Mouse (Mus musculus) right cerebral cortex, postnatal 25 days (tissue): ENCODE measurements at regions not wholly inside any gene's neighbourhood (a gene's known extent, or its start where the extent isn't known, plus 50 kb on each side); places are given as distances from the start of the nearest gene placed in this dataset.

Experiments used
- DNase-seq: peaks from one replicate; pipeline ENCODE4 v3.0.0; 2022

DNA sequence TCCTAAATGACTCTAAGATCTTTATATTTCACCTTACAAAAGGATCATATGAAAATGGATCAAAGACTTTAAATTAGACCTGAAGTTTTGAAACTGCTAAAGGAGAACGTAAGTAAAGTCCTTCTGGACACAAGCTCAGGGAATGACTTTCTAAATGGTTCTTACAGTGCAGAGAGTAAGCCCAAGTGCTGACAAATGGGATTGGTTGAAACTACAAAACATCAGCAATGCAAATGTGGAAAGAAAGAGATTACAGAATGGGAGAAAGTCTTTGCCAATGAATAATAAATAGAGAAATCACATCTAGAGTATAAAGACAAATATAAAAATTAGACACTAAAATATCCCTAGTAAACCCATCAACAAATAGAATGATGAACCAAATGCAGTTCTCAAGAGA, 263.9 kb downstream of the Atp10a start:
- DNase-seq = no peak

DNA sequence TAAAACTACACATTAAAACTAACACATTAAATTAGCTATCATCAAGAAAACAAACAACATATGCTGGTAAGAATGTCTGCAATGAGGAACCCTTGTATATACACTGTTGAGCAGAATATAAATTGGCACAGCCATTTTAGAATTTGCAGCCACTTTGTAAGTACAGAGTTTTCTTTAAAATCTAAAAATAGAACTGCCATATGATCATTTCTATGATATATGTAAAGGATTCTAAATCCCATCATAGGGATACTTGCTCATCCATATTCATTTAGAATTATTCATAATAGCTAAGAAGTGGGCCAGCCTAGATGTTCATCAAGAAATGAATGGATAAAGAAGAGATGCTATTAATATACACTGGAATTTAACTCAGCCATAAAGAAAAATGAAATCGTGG, 264.3 kb downstream of the Atp10a start:
- no peak for DNase-seq

DNA sequence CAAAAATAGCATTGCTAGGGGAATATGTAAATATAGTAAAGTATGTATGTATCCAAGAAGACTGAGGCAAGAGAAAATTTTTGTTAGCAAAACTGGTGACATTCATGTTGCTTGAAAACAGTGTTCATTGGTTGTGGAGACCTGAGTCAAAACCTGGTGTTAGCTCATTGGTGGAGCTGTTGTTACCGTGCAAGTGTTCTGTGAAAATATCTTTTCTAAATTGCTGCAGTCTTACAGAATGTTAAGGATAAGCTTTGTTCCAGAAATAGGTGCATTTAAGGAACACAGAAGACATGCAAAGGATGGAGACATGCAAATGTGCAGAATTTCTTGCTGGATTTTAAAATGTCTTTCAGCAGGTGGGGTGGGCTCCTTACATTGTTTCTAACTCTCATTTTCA, 269.0 kb downstream of the Atp10a start:
- DNase-seq = no peak

DNA sequence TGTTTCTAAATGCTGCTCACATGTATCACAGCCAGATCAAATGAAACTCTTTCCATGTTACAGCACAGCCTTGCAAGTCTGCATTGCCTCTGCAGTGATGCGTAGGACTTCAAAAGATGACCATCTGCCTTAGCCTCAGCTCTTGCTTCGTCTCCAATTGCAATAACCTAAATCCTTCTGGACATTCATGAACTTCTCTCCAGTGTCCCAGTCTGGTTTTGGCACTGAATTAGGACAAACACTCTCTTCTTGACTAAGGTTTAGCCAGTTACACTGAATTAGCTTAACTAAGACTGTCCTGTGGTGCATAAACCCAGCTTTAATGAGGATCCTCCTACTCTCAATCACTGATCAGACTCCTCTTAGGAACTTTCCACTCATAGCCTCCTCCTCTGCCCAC, 269.4 kb downstream of the Atp10a start:
- DNase-seq = no peak

DNA sequence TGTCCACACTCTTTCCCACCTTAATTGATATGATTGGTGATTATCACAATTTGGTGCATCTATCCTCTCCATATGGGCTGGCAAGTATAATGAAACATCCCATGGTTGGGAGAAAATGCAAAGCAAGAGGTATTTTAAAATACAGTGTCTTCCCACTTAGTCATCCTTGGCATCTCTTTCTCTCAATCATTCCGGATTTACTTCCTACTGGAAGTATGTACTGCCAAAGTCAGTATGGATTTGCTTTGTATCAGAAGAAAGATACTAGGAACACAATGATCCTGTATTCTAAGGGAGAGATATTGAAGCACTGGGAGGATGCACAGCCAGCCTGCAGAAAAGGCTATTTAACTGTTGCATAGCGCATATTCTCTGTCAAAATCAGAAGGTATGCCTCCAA, 271.1 kb upstream of the Ube3a start:
- DNase-seq = no peak

DNA sequence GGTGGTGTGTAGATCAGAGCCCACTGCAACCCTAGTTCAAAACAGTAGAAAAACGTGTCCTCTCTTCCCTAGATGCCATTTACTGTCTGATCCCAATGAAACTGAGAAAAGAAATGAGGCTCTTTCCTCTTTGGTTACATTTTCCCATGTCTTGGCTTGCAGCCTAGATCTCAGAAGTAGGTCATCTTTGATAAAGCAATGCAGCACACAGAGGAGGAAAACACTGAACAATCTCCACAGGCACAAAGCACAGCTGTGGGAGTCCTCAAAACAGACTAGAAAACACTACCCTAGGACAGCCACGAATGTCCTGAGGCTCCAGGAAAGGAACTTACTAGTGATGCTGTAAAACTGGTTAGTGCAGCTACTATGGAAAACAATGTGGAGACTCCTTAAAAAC, 221.4 kb upstream of the Ube3a start:
- peak; percentile 10 for DNase-seq

DNA sequence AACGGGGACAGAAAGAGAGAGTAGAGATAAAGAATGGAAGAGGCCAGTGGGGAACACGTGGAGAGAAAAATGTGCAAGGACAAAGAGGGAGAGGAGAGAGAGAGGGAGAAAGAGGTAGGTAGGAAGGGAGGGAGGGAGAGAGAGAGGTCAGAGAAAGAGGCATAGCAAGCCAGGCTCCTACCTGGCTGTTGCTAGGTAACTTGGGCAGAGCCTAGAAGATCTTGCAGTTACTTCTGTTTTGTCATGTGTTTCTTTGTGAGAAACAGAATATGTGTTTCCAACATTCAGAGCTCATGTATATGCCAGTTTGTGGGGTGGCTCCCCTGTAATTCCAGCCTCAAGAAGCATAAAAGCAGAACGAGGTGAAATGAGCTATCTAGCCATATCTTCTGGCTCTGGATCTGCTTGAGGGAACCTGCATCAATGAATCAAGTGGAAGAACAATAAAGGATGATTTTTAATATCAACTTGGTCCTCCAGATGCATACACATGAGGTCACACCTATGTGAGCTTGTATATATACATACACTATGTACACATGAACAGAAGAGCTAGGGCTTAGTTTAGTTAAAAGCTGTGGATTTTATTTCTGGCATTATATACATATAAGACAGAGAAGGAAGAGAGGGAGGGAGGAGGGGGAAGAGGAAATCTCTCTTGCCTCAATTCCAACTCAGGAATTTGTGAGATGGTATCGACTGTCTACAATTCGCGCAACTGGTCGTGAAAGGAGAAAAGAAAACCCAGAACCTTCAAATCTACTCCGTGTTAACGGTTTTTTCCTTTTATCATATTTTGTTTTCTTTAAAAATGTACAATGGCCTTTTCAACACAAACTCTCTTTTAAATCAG, 214.9 kb upstream of the Ube3a start:
- DNase-seq = no peak

DNA sequence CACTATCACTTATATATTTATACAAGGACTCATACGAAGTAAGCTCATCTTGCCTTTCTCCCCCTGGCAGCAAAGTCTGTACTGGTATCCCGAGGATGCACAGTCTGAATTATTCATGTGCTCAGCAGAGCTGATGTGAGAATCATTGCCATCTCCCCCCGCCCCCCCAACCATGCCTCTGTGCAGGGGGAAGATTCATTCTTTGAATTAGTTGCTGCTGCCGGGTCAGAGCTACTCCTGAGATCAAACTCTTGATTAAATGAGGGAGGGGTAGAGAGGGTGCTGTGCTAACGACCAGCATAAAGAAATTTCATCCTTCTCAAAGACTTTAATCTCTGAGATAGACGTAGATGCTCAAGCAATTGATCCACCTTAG, 214.3 kb upstream of the Ube3a start:
- no peak for DNase-seq

DNA sequence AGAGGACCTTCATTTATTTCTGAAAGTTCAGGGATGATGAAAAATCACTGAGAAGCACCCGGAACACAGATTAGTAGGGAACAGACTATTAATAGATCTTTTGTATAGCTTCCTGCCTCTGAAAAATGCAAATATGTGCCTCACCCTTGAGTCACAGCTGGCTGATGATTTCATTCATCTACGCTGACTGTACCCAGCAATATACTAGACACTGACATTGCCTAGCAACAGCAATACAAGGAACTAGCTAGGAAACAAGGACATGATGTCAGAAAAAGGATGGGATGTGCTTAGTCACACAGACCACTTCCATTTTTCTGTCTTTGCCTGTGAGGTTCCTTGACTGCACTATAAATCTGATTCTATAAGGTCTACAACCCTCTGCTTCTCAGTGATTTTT, 201.1 kb upstream of the Ube3a start:
- no peak for DNase-seq
